Mouse (Mus musculus) embryo, embryonic 11 days (tissue): ENCODE results near the gene Tnni2.

ENCODE experiments used
- DNase-seq: peaks from one replicate; pipeline ENCODE4 v3.0.0-alpha.2; 2015

The Tnni2 gene

DNA sequence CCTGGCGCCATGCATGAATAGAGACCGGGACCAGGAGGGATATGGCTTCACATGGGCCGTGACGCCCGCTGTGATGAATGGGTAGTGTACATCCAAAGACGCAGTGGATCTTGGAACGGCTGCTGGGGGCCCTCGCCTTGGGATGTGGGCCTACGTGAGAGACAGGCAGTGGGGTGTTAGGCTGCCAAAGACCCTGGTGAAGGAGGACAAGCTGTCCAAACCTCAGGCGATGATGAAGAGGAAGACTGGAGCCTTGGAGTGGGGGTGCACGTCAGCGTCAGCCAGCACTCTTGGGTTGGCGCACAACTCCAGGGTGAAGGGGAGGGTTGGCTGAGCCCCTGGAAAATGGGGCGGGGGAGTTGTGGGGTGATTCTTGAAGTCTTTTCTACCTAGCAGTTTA, 10.5 kb upstream of the Tnni2 start:
- no peak for DNase-seq

DNA sequence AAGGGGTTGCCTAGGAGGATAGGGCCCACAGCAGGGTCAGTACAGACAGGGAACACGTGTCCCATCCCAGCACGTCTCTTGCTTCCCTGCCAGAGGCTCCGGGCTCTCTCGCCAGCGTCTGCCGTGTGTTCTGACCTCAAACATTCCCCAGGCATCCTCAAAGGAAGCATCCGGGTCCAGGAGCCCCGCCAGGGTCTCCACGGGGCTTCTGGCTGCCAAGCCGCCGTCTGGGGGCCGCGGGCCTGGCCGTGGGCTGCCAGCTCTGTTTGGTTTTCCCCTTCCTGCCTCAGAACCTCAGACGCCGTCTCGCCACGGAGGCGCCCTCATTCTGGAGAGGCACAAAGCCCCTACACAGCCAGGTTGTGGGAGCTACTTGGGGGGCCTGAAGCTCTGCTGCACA, 8.0 kb upstream of the Tnni2 start:
- no peak for DNase-seq

DNA sequence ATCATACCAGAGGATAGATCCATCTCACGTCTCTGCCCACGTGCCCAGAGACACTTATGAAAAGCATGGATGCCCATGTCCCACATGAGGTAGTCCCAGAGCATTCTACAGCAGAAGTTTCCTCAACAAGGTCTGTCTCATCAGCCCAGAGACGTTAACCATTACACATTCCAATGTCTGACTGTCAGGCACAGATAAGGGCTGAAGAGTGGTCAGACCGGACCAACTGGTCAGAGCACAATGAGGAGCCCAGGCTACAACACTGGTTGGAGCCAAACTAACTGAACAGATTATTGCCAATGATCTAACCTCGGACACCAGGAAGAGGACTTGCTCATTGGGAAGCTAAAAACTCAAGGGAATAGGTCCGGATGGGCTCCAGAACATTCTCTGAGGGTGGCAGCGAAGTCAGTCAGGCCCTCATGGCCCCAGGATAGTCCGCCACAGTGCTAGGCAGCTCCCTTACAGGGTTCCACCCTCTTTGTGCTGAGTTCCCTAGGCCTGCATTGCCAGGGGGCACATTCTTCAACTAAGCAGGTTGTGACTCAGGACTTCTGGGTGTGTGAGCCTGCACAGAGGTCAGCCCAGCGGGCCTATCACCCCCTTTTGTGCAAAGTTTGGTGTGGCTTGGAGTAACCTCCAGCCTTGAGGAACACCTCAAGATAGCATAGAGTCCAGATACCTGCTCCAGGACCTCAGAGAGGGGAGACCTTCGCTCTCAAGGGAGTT, 7.3 kb upstream of the Tnni2 start, which contains the start of gene Syt8:
Syt8 (plus strand) TSS at position 714 of the 729 bp plus-strand sequence.
- no peak for DNase-seq

DNA sequence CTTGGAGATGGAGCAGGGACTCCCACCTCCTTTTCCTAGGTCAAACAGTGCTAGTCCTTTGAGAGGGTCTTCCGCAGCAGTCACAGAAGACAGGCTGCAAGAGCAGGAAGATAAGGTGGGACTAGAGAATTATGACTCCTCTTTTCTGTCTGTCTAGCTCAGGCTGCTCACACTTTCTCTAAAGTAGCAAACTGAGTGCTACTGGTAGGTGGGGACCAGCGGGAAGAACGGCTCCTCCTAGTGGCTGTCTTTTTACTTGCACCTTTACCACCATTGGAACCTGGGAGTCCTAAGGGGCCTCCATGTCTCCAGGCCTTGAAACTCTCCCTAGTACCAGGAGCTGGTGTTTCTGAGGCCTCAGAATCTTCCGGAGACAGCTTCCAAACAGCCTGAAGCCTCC, 6.1 kb upstream of the Tnni2 start:
- DNase-seq = peak; percentile 79

DNA sequence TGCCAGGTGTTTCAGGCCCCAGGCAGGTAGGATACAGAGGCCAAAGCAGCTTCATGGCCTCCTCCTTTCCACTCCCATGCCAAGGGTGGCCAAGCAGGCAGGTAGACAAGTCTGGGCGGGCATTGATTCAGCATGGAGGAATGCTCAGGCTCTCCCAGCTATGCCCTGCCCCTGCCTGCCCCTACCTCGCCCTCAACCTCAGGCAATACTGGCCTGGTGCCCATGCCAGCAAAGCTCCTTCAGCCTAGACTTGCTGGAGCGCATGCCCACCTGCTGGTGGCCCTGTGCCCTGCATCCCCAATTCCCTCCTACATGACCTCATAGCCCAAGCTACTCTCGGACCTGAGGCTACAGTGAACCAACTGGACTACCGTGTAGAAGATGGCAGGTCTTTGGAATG, 4.3 kb upstream of the Tnni2 start:
- DNase-seq = no peak

DNA sequence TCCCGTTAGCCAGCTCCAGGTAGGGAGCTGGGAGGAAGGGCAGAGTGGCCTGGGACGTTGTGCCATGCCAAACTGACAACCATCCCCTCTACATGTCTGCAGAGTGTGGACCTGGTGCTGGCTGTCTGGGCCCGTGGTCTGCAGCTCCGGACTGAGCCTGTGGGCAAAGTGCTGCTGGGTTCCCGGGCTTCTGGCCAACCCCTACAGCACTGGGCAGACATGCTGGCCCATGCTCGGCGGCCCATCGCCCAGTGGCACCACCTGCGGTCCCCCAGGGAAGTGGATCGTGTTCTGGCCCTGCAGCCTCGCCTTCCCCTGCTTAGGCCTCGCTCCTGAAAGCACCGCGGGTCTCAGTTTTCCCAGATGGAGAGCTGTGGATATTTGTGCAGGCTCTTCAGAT, 1.6 kb upstream of the Tnni2 start:
- DNase-seq = no peak

DNA sequence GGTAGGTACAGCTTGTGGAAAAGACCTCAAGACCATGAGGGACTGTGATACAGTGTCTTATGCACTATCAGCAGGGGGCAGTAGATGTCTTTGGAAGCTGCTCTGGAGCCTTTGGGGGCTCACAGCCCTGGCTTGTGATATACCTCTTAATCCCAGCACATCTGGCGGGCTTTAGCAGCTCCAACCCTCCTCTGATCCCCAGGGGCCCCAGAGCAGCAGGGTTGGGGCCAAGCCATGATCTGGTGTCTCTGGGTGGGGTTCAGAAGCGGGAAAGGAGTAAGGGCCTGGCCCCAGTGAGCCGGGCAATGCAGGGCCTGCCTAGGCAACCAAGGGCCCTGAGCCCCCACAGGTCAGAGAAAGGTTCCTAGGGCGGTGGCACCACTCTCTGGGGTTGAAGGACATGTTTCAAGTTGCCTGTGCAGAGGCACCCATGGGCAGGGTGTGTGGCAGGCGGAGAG, 922 bp upstream of the Tnni2 start:
- DNase-seq = peak; percentile 91

DNA sequence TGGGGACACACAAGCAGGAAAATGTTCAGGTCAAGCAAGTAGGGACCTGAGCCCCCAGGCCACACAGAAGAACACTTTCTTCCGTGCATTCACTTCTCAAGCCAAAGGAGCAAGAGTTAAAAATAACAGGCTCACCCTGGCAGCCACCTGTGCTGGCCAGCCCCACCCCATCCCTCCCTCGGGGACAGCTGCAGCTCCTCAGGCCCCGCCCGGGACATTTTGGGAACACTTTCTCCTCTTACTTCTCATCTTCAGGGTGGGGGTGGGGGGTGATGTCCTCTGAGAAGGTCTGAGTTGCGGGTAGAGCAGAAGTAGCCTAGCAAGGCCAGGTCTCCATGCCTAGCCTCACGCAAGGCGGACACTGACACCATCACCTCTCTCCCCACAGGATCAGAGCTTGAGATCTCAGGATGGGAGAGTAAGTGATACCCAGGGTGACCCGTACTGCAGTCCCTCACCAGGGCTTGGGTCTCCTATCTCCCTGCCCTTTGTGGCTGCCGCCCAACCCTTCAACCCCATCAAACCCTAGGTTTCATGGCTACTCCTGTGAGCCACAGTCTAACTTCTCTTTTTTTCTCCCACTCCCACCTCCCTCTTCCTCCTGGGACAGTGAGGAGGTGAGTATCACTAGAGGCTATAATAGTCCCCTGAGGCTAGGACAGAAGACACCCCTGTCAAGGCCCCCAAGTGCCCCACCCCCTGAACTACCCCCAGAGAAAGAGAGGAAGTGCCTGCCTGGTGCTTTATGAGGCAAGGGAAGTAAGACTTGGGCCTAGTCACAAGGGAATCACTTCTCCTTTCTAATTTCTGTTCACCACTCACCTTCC, 686 bp downstream of the Tnni2 start:
- DNase-seq = no peak

DNA sequence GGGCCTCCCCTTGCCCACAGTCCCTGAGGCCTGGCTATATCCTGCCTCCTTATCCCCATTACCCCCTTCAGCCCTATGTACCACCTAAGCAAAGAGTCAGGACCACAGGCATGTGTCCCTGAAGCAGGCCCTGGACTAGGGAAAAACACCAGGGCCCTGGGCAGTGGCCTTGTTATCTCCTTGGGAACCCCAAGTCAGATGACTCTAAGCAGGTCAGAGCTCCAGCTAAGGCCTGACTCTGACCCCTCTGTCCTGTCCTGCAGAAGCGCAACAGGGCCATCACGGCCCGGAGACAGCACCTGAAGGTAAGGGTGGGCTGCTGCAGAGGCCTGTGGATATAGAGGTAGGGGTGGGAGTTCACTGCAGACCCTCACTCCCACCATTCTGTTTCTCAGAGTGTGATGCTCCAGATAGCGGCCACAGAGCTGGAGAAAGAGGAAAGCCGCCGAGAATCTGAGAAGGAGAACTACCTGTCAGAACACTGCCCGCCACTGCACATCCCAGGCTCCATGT, 1.4 kb downstream of the Tnni2 start:
- DNase-seq = no peak

DNA sequence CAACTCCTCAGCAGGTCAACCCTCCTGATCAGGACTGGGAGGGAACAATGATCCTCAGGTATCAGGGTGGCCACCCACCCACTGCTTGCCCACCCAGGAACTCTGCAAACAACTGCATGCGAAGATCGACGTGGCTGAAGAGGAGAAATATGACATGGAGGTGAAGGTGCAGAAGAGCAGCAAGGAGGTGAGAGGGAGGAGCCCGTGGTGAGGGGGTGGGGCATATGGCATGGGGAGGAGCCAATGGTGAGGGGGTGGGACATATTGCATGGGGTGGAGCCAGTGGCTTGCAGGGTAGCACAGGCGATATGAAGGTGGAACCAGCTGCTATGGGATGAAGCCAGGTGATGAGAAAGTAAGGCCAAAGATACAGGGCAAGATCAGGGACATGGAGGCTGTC, 1.9 kb downstream of the Tnni2 start:
- no peak for DNase-seq

DNA sequence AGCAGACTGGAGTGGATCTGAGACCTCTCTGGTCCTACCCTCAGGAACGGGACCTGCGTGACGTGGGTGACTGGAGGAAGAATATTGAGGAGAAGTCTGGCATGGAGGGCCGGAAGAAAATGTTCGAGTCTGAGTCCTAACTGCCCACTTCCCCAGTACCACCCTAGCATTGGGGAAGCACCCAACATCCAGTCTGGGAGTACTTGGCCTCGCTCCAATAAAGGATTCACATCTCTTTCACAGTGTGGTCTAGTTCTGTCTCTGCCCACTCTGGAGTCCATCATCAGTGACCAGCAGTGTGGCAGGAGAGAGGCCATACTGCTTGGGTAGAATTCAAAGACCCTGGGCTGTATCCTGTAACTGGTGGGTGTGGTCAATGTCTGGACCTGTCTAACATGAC, 2.6 kb downstream of the Tnni2 start:
- no peak for DNase-seq

DNA sequence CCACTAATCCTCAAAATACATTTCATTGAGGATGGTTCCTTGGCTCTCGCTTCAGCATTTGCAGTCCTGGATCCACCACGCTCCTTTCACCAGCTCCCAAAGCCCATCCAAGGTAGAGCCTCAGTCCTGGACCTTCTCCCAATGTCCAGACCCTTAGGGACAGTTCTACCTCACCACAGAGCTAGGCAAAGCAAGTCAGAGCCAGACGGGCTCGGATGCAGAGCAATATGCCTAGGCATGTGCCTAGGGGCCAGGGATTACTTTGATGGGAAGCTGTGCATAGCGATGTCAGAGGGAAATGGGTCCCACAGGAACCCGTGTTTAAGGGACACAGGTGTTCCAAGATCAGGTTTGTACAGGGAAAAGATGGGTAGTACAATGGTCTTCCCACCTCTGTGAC, 3.7 kb downstream of the Tnni2 start:
- DNase-seq = no peak

DNA sequence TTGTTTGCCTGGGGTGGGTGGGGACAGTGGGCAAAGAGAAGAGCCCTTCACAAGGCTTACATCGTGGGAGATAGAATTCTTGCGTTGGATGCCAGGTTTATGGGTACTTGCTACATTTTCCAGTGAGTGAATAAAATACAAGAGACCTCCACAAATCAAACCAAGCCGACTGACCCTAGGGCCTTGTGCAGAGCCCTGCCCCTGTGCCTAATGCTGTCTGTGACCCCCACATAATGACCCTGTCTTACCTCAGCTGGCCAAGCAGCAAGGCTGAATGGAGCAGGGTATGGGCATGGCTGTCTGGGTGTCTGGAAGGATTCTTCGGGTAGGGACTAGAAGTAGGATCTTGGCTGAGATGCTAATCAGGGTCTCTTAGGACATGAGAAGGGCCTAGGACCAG, 4.7 kb downstream of the Tnni2 start:
- DNase-seq = no peak

DNA sequence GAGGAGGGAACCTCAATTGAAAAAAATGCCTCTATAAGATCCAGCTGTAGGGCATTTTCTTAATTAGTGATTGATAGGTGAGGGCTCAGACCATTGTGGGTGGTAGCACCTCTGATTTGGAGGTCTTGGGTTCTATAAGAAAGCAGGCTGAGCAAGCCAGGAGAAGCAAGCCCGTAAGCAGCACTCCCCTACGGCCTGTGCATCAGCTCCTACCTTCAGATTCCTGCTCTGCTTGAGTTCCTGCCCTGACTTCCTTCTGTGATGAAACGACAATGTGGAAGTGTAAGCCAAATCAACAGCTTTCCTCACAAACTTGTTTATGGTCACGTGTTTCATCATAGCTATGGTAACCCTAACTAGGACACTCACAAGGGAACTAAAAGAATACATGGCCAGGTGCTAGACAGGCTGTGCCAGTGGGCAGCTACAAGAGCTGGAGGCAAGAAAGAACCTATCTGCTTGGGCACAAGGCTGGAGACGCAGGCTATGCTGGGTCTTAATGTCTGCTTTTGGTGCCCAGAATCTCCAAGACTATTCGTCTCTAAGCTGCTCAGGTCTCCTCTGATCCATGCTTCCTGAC, 7.5 kb downstream of the Tnni2 start:
- DNase-seq = no peak

DNA sequence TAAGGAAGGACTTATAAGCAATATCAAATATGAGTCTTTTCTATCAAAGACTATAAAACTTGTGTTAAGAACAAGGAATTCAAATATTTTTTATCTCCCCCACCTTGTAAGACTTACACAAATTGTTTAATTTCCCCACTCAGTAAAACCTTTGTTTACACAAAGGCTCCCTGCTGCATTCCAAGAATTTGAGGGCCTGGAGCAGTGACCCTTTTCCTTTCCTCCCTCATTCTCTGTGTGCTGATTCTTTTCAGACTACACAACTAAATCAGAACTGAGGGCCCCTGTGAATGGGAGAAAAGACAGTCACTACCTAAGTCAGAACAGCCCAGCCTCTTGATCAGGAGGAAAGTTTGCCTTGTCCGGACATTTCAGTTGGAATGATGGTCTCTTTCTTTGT, 13.1 kb downstream of the Tnni2 start:
- no peak for DNase-seq

DNA sequence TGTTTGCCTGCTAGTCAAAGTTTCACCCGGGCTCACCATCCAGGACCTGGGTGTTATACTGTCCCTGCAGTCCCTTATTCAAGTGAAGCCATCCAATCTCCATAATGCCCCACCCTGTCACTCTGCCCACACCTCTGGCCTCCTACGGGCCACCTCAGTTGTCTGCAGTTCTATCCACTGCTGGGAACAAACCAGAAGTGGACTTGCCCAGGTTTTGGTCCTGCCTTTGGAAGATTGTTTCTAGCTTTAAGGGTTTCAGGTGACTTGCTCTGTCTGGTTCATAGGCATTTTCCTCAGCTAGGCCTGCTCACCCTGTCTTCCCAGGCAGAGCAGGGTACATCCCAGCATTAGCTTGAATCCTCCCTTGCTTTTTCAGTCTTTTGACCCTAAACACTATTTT, 13.6 kb downstream of the Tnni2 start:
- no peak for DNase-seq

DNA sequence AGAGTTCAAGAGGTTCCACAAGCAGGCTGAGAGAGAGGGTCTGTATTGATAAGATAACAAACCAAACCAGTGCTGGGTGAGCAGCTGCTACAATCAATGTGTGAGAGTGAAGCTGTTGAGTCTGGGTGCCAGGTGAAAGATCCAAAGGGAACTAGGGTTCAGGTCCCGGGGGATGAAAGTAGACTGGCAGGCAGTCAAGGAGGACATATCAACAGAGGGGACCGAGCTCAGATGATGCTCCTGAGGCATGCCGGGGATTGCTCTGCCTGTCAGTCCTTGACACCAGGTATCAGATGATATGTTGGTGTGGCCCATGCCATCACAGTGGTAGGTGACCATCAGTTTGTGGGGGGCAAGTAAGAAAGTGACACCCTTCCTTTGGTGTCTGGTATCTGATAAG, 15.2 kb downstream of the Tnni2 start:
- DNase-seq = no peak

DNA sequence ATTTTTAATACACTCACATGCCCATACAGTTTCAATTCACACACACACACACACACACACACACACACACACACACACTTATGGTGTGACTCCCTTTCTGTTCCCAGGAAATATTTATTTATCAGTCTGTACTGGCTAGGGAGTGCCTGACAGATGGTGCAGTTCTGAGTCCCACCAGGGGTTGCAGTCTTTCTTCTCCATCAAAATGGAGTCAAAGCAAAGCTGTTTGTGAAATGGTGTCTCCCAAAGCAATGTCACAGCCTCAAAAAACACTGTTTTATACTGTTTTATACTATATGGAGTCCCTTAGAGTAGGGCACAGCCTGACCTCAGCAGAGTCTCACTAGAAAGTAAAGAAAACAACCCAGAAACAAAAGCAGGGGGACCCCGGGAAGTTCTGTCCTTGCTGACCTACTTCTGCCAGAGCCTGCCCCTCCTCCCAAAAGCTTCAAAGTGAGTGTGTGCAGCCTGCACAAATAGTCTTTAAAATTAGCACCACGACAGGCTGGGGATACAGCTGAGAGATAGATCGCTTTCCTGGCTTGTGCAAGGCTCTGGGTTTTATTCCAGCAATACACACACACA, 15.7 kb downstream of the Tnni2 start:
- DNase-seq = peak; percentile 61

DNA sequence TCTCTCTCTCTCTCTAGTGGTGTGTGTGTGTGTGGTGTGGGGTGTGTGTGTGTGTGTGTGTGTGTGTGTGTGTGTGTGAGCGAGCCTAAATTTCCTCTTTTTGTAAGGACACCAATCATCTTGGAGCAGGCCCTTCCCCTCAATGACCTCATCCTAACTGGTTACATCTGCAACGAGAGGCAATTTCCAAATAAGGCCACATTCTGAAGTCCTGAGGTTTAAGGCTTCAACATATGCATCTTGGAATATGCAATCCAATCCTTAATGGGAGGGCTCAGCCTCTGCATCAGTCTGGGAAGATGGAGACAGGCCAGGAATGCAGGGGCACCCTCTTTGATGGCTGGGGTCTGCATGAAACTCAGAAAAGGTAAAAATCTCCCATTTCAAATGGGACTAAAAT, 16.4 kb downstream of the Tnni2 start:
- DNase-seq = peak; percentile 79

DNA sequence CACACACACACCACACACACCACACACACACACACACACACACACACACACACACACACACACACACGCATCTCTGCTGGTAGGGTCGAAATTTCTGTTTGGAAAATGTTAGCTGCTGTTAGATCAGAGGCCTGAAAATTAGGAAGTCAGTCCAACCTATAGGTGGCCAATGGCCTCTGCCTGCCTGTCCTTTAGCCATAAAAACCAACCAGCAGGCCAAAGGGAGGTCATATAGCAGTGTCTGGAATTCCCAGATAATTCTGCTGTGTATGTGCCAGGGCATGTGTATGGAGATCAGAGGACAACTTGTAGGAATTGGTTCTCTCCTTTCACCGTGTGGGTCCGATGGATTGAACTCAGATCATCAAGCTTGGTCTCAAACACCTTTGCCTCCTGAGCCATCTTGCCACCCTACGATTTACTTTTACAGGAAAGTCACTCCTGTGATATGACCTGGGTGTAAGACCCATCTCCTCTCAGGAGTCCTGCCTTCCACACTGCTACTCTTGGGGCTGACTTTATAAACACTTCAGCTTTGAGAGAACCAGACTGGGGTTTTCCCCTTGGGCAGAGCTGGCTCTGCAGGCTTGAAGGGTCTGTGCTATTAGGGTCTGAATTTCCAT, 17.2 kb downstream of the Tnni2 start:
- DNase-seq = no peak

DNA sequence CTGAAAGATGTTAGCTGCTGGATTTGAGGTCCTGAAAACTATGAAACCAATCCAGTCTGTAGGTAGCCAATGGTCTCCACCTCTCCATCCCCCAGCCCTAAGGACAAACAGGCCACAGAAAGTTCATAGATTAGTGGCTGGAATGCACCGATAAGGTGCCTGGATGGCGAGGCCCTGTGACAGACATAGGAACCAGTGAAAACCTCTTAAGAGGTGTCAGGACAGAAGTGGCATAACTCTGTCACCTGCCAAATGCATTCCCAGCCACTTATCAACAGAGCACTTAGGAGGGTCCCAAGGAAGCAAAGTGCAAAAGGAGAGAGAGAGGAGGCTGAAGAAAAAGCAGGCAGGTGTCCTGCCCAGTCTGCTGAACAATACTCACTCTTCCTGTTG, 17.7 kb downstream of the Tnni2 start:
- DNase-seq = no peak

DNA sequence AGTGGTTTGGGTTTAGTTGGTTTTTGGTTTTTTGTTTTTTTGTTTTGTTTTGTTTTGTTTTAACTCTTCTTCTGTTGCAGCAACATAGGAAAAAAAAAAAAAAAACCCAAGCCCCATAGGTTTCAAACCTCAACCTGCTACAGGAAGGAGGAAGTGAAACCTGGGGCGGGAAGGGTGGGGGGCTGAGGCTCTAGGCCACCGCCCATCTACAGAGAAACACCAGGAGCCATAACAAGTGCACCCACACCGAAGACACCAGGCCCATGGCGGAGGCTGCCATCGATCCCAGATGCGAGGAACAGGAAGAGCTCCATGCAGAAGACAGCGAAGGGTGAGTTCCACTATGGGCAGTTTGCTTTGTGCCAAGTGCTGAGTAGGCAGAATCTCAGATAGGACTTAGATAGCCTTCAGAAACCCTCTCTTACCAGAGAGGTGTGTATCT, 19.0 kb downstream of the Tnni2 start, which contains the start of gene Lsp1:
Lsp1 (plus strand) TSS at position 174 of the 442 bp plus-strand sequence.
- no peak for DNase-seq

DNA sequence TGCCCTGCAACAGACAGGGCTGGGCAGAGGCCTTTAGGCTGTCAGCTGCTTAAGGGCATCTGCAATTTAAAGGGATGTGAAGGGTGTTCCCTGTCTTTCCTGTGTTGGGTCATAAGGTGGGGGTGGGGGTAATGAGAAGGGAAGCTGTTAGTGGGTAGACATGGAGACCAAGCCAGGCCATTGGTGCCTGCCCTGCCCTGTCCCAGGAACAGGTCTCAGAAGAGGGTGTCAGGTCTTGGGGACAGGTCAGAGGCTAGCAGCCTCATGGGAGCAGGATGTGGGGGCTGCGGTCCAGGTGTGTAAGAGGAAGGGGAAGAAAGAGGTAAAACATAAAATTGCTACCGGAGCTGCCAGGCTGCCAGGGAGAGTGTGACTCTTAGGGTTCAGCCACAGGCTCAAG, 19.8 kb downstream of the Tnni2 start:
- no peak for DNase-seq
